Mouse (Mus musculus) neural tube, embryonic 10.5 days (tissue): ENCODE results near the gene Gnaz.

Experiments
- DNase-seq: peaks from one replicate; pipeline ENCODE4 v3.0.0-alpha.2; 2017; ENCODE audit warnings: low spot score; ENCODE audit errors: extremely low spot score

The Gnaz gene

GRCm38 (mm10) chr10:74967651-74968267 lies 782 bp downstream of the Gnaz start:
- peak; percentile 45 for DNase-seq

DNA sequence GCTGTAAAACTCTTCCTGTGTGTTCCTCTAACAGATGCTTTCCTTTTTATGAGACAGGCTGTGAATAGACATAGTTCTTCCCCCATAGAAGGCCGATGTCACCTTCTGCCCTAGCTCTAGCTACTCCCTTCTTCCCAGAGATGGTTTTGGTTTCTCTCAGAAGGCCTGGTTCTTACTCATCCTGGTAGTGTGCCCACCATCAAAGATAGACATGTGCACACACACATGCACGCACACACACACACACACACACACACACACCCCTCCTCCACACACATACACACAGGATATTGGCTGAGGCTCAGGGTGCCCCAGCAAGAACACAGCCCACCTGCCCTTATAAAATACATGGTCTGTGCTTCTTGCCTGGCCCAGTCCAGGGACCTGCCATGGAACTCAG lies 2.3 kb downstream of the Gnaz start:
- DNase-seq: no peak

DNA sequence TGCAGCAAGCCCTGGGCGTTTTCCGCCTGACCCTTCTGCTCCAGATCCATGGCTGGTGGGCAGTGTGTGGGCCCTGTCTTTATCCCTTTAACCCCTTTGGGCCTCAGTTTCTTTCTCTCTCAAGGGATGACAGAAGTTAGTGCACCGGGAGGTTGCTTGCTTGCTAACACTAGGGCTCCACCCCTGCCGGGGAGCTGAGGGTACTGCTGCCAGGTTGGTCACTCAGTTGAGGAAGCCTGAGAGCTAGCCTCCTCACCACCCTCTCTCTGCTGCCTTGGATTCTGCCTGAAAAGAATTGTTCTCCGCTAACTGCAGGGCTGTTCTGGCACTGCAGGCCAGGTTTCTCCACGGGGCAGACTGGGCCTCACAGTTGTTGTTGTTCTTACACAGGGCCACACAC lies 6.0 kb downstream of the Gnaz start:
- no peak for DNase-seq

DNA sequence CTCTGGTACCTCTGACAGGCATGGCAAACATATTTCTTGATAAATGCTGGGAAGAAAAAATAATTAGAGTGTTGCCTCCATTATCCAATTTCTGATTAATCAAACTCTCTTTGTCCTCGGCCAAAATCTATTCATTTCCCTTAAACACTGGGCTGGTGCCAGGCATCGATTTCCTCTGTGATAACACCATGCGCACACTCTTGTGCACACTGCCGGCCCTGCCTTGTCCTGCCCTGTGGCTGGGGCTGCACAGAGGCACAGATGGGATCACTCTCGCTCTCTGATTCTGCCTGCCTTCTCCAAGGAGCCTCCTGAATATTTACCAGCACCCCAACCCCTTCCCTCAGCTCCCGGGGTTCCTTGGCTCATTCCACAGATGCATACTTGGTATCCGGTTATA lies 8.6 kb downstream of the Gnaz start:
- no peak for DNase-seq

GRCm38 (mm10) chr10:74976429-74976828 lies 9.5 kb downstream of the Gnaz start:
- no peak for DNase-seq

DNA sequence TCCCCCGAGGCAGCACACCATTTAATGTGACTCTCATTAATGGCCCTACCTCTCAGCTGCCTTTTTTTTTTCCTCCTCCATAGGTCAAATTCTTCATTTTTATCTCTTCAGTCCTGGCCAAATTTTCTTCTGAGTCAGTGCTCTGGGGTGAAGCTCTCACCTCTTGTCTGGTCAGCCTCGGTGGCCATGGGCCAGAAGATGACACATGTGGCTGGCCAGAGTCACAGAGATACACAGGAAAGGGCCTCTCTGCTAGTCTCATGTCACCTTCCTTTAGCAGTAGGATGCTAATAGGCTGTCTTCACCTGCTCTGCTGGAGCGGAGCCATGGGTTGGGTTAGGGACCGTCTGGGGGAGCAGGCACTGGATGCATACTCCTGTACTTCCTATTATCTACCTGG lies 11.1 kb downstream of the Gnaz start:
- DNase-seq: no peak

DNA sequence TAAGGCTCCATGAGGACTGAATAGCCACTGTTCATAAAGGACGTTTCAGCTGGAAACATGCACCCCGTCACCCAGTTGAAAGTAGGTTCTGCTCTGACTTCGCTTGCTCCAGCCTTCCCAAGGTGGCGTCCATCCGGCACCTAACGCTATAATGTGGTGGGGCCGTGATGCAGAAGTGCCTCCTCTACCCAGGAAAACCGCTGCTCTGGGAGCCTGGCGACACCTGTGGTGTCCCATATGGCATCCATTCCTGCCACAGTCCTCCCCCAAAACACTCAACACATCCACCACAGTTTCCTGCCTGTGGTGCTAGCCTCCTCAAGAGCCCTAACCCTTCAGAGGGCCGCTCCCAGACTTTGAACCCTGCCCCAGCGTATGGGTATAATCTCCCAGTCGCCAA lies 14.2 kb downstream of the Gnaz start:
- no peak for DNase-seq

GRCm38 (mm10) chr10:74983176-74983575 lies 16.2 kb downstream of the Gnaz start:
- DNase-seq: no peak

DNA sequence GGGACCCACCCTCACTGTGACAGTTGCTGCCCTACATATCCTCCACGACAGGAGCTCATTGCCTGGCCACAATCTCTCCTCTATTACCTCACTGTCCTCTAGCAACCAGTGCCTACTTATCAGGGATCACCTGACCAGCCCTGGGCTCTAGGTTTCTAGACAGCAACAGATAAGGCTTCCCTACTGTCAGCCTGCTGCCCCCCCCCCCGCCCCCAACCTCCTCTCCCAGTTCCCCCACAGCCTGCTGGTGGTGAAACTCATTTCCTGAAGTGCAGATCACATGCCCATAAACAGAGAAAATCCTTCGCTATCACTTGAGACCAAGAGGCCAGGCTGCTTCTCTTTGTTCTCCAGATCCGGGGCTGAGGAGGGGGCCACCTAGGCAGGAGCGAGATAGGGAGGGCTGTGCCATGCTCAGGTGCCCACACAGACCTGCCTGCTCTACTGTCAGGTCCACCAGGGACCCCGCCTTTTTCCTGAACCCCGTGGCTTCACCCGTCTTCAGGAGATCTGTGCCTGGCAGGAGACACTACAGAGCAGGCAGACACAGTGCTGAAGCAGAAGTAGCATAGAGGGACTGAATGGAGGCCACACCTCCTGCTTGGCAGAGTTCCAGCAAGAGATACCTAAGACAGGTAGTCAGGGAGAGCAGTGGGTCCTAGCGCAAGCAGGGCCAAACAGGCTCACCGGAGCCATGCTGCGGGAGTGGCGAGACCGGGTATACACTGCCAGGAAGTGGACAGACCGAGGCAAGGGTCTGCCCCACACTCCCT lies 20.9 kb downstream of the Gnaz start:
- DNase-seq: no peak

DNA sequence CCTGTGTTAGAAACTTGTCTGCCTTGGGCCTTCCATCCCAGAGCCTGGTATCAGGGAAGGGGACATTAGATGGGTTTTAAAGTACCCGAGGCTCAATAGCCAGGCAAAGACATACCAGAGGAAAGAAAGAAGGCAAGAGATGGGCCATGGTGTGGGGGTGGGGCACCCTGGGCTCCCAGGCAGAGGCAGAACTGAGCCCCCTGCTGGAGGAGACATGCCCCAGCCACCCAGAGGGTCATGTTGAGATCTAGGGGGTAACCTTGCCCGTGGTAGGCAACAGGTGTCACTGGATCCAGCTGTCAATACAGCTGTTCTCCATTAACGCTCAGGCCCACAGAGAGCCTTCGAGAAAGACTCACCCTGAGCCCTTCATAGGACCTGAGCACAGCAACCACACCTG lies 22.8 kb downstream of the Gnaz start:
- DNase-seq: no peak

GRCm38 (mm10) chr10:74990584-74991322 lies 23.8 kb downstream of the Gnaz start:
- DNase-seq: no peak

GRCm38 (mm10) chr10:74994863-74995262 lies 27.9 kb downstream of the Gnaz start:
- peak; percentile 37 for DNase-seq

DNA sequence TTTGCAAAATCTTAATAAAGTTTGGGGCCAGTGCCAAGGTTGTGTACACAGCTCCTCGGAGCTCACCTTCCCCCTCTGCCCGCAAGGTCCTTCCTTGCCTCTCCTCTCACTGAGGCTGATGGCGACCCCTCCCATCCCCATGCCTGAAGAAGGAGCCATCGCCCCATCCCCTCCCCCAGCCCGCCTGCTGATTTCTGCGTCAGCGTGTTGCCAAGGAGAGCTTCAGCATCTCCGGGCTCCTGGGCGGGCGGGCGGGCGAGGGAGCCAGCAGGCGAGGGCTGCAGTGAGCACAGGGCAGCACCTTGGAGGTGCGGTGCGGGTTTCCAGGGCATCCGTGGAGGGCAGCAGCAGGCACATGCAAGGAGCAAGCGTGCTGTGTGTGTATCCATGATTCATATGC lies 28.4 kb downstream of the Gnaz start:
- DNase-seq: peak; percentile 63

- no peak for DNase-seq
These were observed 34.4 kb downstream of the Gnaz start for GRCm38 (mm10) chr10:75001391-75001790.

DNA sequence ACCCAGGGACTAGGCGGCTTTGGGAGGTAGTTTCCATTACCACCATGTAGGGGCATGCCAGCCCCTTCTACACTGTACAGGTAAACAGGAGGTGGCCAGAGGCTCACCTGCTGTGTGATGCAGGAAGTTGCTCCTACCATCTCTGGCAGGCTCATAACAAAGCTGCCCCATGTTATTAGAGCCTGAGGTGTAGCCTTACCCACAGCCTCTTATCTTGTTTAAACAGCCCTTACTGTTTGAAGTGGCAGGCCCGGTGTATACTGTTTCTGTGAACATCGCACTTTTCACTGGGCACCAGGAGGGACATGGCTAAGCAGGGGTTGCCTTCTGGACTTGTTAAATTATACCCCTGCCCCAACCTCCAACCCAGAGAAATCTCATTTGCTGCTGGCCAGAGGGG lies 37.1 kb downstream of the Gnaz start:
- no peak for DNase-seq

DNA sequence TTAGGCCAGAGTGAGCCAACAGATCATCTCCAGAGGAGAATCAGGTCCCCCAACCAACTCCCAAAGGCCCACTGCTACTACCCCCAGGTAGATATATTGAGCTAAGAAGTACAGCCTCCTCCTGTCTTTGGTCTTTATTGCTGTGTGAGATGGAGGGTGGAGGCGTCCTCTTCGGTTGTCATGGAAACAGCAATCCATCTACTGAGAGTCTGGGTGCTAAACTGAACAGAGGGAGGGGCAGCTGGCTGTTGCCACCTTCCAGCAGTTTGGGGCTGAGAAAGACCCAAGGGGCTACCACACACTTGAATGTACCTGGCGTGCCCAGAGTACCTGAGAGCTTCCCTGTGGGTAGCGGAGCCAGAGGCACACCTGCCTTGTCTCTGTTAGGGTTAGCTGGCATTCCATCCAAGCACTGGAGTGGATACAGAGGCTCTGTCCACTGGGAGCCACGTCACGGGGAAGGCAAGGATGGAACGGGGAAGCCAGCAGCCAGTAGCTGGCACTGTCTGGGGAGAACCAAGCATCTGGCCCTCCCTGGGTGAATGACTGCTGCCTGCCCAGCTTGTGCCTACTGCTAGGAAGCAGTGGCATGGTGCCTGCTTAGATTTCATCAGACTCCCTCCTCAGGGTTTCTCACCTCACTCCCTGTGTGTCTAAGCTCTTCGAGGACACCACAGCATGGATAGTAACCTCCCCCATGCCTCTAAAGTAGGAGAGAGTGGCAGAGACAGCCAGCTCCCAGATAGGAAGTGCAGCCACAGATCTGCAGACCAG lies 40.1 kb downstream of the Gnaz start:
- no peak for DNase-seq

DNA sequence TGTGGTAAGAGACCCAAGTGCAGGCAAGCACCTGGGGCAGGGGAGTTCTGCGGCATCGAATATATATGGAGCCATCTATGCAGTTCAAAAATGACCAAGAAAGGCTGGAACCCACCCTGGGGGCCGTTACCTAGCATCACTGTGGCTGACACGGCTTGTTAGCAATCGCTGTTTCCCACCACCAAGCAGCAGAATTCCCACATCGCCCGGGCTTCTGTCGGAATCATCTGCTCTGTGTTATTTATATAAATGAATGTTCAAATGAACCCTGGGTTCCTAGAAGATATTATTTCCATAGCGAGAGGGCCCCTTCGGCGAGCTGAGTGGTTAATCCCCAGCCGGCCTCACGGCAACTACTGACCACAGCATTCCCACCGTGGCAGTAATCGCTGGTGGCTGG lies 43.7 kb downstream of the Gnaz start:
- DNase-seq: no peak

DNA sequence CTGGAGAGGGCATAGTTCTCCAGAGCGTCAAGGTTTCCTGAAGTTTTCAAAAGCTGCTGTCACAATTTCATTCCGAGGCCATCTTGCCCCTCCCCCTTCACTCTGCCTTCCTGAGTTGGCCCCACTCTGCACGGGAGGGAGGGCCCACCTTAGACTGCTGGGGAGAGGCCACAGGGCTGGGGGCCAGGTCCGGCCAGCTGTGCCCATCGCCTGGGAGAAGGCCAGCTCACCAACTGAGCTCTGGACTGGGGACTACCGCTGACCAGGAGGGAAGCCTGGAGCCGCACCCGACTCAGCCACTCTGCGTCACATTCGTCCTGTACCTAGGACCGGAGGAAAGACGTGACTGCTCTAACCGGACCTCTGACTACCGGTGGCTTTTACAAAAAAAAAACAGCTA lies 48.5 kb downstream of the Gnaz start:
- no peak for DNase-seq

DNA sequence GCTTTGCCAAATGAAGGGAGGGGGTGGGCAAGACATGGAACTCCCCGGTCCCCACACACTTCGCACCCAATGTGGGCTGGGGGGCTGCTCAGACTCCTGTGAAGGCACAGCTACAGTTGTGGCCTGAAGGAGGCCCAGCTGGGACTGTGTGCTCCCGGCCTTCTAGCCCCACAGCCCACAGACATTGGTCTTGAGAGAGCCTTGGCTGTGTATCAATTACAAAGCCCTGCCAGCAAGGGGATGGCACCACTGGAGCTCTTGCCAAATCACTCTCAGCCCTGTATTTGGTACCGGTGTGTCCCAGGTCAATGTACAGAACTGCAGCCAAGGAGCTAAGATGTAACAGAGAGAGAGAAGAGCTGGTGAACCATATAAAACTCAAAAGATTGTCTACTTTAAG lies 49.5 kb downstream of the Gnaz start:
- no peak for DNase-seq

DNA sequence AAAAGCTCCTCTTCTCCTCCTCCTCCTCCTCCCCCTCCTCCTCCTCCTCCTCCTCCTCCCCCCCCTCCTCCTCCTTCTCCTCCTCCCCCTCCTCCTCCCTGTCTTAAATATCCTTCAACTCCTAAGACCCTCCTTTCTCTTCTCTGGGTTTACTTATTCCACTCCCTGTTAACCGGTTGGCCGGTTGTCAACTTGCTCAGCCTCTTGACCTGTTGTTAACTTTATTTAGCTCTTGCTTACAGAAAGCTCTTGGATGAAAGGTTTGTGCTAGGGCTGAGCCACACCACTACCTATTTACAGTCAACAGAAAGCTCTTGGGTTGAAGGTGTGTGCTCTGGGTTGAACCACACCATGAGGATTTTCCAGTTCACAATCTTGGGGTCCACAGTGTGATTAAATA lies 53.3 kb downstream of the Gnaz start:
- no peak for DNase-seq

DNA sequence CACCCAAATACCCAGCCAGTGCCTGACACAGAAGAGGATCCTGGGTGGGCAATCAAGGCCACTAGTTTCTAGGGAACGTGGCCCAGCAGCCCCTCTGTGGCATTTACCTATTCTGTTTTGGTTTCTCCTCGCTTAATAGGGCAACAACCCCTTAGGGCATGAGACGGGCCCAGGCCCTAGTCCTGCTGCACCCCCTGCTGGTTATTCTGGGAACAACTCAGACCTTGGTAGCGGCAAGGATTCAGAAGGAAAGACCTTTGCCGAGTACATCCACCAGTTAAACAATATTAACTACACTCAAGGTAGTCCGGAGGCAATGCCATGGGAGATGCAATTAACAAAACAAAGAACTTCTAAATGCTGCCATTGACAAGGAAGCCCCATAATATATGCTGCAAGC lies 54.2 kb downstream of the Gnaz start:
- DNase-seq: peak; percentile 82

DNA sequence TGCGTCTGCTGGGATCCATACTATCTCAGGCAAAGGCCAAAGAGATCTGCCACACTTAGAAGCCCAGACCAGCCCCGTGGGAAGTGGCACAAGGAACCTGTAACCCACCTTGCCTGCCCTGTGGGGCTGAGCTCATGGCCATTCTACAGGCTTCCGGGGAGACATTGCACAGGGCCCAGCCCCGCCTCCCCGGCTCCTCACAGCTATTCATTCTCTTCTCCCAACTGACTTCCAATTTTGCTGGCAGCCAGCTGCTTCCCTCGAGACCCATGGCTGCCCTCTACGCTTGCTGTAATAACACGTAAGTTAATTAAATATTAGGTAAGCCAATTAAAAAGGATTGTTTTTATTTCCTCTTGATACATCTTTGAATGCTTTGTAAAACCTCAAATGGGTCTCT lies 59.5 kb downstream of the Gnaz start:
- no peak for DNase-seq
